Mouse (Mus musculus): ENCODE data around the gene Rnft1.

Gene Rnft1

GRCm38 (mm10) chr11:86484101-86484868, at the start of gene Rnft1:
TSS of gene Rnft1 (plus strand) at chr11:86484657.
- peak; percentile 97 for DNase-seq (ENCODE audit: low read depth, low spot score)

- DNase-seq (ENCODE audit: low read depth, low spot score): peak; percentile 9
Observed at GRCm38 (mm10) chr11:86436843-86437242, 47.6 kb upstream of the Rnft1 start.

GRCm38 (mm10) chr11:86438261-86438660, 46.2 kb upstream of the Rnft1 start:
- no peak for DNase-seq (ENCODE audit: low read depth, low spot score)

GRCm38 (mm10) chr11:86440791-86441190, 43.7 kb upstream of the Rnft1 start:
- no peak for DNase-seq (ENCODE audit: low read depth, low spot score)

GRCm38 (mm10) chr11:86453991-86454390, 30.5 kb upstream of the Rnft1 start:
- DNase-seq (ENCODE audit: low read depth, low spot score): no peak

- DNase-seq (ENCODE audit: low read depth, low spot score): no peak
Observed at GRCm38 (mm10) chr11:86457545-86457944, 26.9 kb upstream of the Rnft1 start.

- no peak for DNase-seq (ENCODE audit: low read depth, low spot score)
Observed at GRCm38 (mm10) chr11:86458866-86459265, 25.6 kb upstream of the Rnft1 start.

GRCm38 (mm10) chr11:86462579-86462978, 21.9 kb upstream of the Rnft1 start:
- DNase-seq (ENCODE audit: low read depth, low spot score): no peak

- DNase-seq (ENCODE audit: low read depth, low spot score): peak; percentile 52
Observed at GRCm38 (mm10) chr11:86464275-86464674, 20.2 kb upstream of the Rnft1 start.

- DNase-seq (ENCODE audit: low read depth, low spot score): peak; percentile 32
Observed at GRCm38 (mm10) chr11:86468345-86468744, 16.1 kb upstream of the Rnft1 start.

GRCm38 (mm10) chr11:86468971-86469370, 15.5 kb upstream of the Rnft1 start:
- DNase-seq (ENCODE audit: low read depth, low spot score): no peak

- DNase-seq (ENCODE audit: low read depth, low spot score): no peak
Observed at GRCm38 (mm10) chr11:86471785-86472184, 12.7 kb upstream of the Rnft1 start.

GRCm38 (mm10) chr11:86472771-86473171, 11.7 kb upstream of the Rnft1 start:
- no peak for DNase-seq (ENCODE audit: low read depth, low spot score)

GRCm38 (mm10) chr11:86473576-86473975, 10.9 kb upstream of the Rnft1 start:
- no peak for DNase-seq (ENCODE audit: low read depth, low spot score)

GRCm38 (mm10) chr11:86484910-86485510, 553 bp downstream of the Rnft1 start:
- no peak for DNase-seq (ENCODE audit: low read depth, low spot score)

- DNase-seq (ENCODE audit: low read depth, low spot score): no peak
Observed at GRCm38 (mm10) chr11:86490782-86491181, 6.3 kb downstream of the Rnft1 start.

GRCm38 (mm10) chr11:86497356-86497755, 12.9 kb downstream of the Rnft1 start:
- DNase-seq (ENCODE audit: low read depth, low spot score): no peak

GRCm38 (mm10) chr11:86497908-86498307, 13.5 kb downstream of the Rnft1 start:
- DNase-seq (ENCODE audit: low read depth, low spot score): no peak

- DNase-seq (ENCODE audit: low read depth, low spot score): no peak
Observed at GRCm38 (mm10) chr11:86500795-86501194, 16.3 kb downstream of the Rnft1 start.

- DNase-seq (ENCODE audit: low read depth, low spot score): no peak
Observed at GRCm38 (mm10) chr11:86503121-86503520, 18.7 kb downstream of the Rnft1 start.

GRCm38 (mm10) chr11:86507334-86507733, 22.9 kb downstream of the Rnft1 start:
- DNase-seq (ENCODE audit: low read depth, low spot score): no peak

- DNase-seq (ENCODE audit: low read depth, low spot score): no peak
Observed at GRCm38 (mm10) chr11:86507991-86508390, 23.5 kb downstream of the Rnft1 start.

GRCm38 (mm10) chr11:86516620-86517019, 32.2 kb downstream of the Rnft1 start:
- no peak for DNase-seq (ENCODE audit: low read depth, low spot score)

Measured in retina, postnatal 7 days (tissue).